Mouse (Mus musculus): Measurements from ENCODE around the gene Eri3.

The Eri3 gene

DNA sequence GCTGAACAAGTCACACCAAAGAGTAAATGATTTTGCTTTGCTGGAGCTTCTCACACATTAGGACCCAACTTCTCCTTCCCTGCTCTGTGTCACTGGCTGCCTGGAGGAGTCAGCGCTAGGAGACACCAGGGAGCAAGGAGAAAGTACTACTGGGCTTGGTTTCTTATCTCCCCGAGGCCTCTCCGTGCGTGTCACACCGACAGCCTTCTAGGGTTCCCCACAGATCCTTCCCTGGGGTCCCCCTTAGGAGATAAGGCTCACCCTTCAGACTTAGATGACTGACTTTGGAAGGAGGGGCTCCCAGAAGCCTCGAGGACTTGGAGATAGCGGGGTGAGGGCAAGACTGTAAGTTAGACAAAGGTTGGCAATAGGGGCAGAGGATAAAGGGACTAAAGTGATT lies 84.5 kb downstream of the Eri3 start:
- POLR2A ChIA-PET: interaction anchor here in 2 of 4 experiments (1.1 to 2.9 kb wide), 2 partner anchors 11 to 14 kb away, joined by 4 to 14 read pairs; no protein-coding TSS in a partner anchor

DNA sequence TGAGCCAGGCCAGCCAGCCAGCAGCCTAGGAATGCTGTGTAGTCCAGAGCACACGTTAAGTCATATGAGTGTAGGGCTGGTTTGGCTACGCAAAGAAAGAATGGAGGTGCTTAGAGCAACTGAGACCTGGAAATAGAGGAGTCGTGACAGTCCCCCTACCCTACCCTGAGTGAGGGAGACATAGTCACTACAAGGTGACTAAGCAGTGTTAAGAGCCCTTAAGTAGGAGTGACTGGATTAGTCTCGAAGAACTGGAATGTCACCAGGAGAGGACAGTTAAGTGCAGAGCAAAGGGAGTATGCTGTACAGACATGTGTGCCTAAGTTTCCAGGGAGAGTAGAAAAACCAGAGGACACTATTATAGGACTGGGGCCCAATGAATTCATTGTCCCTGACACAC lies 86.0 kb downstream of the Eri3 start:
- POLR2A ChIA-PET: interaction anchor here in 1 of 4 experiments (0.7 to 2.9 kb wide), 5 partner anchors 9 to 22 kb away, joined by 3 to 14 read pairs (median 4); no protein-coding TSS in a partner anchor
- CTCF ChIA-PET: no interaction called here

More for the DNA sequence above, 84.5 kb downstream of the Eri3 start:
- CTCF ChIA-PET: interaction anchor here in 1 of 4 experiments (0.9 kb wide), 1 partner anchor 13 kb away, joined by 3 read pairs; no protein-coding TSS in a partner anchor

- POLR2A ChIA-PET: interaction anchor here in 1 of 4 experiments (0.7 to 2.9 kb wide), 6 partner anchors 8 to 23 kb away, joined by 3 to 14 read pairs (median 4); no protein-coding TSS in a partner anchor
Measured at GRCm38 (mm10) chr4:117636891-117637613, 86.9 kb downstream of the Eri3 start.

DNA sequence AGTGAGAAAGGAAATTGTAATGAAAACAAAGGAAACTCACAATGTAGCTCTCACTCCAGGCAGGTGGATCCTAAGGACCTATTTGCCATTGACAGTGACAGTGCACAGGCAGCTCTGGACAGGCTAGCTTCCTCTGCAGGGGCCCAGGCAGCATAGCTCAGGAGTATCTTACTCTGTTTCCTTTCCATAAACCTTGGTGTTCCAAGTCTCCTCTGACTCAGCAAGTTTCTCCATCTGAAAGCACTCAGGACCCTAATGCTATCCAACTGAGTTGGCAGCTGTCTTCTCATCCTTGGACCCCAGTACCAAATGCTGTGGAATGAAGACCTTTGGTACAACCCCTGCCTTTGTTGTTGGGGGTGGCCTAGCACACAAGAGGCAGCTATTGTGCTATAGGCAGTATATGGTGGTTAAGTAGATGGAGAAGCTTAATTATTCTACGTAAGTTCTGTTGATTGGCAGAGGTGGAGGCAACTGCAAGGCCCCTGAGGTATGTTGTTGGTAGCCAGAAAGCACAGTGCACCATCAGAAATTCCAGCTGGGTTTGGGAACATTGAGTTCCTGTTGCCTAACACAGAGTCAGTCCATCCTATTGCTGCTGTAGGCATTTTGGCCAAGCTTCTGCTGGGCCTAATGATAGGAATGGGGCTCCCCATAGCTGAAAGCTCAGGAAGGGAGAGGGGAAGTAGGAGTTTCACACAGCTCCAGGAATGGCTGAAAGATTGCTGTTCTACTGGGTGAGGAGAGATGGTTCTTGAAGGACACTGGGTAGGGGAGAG lies 90.9 kb downstream of the Eri3 start:
- POLR2A ChIA-PET: interaction anchor here in 1 of 4 experiments (1.2 to 2.2 kb wide), 4 partner anchors 11 to 66 kb away, joined by 3 to 8 read pairs (median 3); no protein-coding TSS in a partner anchor
- CTCF ChIA-PET: no interaction called here

More at GRCm38 (mm10) chr4:117636891-117637613, 86.9 kb downstream of the Eri3 start:
- CTCF ChIA-PET: interaction anchor here in 1 of 4 experiments (0.6 to 1.6 kb wide), 2 partner anchors 22 to 485 kb away, joined by 6 to 7 read pairs; no protein-coding TSS in a partner anchor

- ChIA-PET CTCF (no interaction called here), POLR2A (interaction anchor here in 1 of 4 experiments (1.3 to 2.2 kb wide), 4 partner anchors 8 to 67 kb away, joined by 3 to 8 read pairs (median 3); no protein-coding TSS in a partner anchor)
Measured at GRCm38 (mm10) chr4:117641804-117642203, 91.6 kb downstream of the Eri3 start.

DNA sequence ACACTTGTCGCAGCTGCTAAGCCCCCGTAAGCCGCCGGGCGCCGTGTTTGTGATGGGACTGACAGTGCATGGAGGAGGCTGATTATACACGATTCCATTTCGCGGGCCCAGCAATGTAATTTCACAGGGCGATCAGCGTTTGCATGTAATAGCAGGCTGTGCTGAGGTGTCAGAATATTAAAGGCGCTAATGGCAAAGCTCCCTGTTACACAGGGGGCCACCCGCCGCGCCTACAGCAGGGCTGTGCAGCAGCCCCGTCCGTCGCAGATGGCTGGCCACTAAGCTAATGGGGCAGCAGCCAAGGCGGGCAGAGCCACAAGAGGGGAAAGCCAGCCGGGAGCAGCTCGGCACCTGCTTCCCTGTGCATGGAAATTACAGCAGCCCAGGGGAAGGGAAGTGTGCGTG lies 94.9 kb downstream of the Eri3 start:
- ChIA-PET CTCF (interaction anchor here in 2 of 4 experiments (0.8 to 2.9 kb wide), 5 partner anchors 13 to 378 kb away, joined by 3 to 11 read pairs (median 3); no protein-coding TSS in a partner anchor), POLR2A (interaction anchor here in 3 of 4 experiments (0.5 to 2.3 kb wide), 12 partner anchors 9 to 474 kb away, joined by 3 to 14 read pairs (median 3); no protein-coding TSS in a partner anchor)

GRCm38 (mm10) chr4:117645859-117646258 lies 95.7 kb downstream of the Eri3 start:
- CTCF ChIA-PET: interaction anchor here in 2 of 4 experiments (0.9 to 2.9 kb wide), 2 partner anchors 13 kb away, joined by 3 to 11 read pairs; no protein-coding TSS in a partner anchor
- POLR2A ChIA-PET: interaction anchor here in 3 of 4 experiments (0.9 to 2.3 kb wide), 8 partner anchors 8 to 348 kb away, joined by 3 to 14 read pairs (median 5); no protein-coding TSS in a partner anchor

DNA sequence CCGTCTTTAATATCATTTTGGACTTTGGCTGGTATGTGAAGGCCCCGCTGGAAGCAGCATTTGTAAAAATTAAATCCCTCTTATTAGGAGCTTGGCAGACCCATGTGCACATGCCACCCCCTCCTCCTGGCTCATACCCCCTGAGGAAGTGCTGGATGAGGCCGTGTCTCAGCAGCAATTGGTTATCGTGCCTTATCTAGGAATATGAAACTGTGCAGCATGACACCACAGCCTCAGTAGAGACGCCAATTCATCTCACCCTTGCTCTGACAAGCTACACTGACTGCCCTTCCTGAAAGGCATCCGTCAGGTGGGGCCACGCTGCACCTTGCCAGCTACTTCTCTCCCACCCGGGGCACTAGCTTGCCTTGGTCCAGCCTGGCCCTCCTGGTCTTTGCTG lies 96.3 kb downstream of the Eri3 start:
- ChIA-PET CTCF (interaction anchor here in 2 of 4 experiments (1.4 to 2.9 kb wide), 2 partner anchors 12 kb away, joined by 4 to 11 read pairs; no protein-coding TSS in a partner anchor), POLR2A (interaction anchor here in 1 of 4 experiments (1.4 to 2.3 kb wide), 2 partner anchors 11 kb away, joined by 3 to 14 read pairs; no protein-coding TSS in a partner anchor)

GRCm38 (mm10) chr4:117646926-117647755 lies 97.0 kb downstream of the Eri3 start:
- POLR2A ChIA-PET: interaction anchor here in 1 of 4 experiments (1.8 kb wide), 1 partner anchor 10 kb away, joined by 7 read pairs; no protein-coding TSS in a partner anchor

GRCm38 (mm10) chr4:117651626-117652101 lies 101.5 kb downstream of the Eri3 start:
- ChIA-PET CTCF (interaction anchor here in 1 of 4 experiments (0.9 kb wide), 1 partner anchor 11 kb away, joined by 3 read pairs; no protein-coding TSS in a partner anchor), POLR2A (interaction anchor here in 1 of 4 experiments (0.5 to 2.3 kb wide), 4 partner anchors 10 to 75 kb away, joined by 3 to 8 read pairs (median 6); no protein-coding TSS in a partner anchor)

More at GRCm38 (mm10) chr4:117646926-117647755, 97.0 kb downstream of the Eri3 start:
- CTCF ChIA-PET: interaction anchor here (0.7 to 3.4 kb wide), 6 partner anchors 11 to 380 kb away, joined by 3 to 16 read pairs (median 4); no protein-coding TSS in a partner anchor

DNA sequence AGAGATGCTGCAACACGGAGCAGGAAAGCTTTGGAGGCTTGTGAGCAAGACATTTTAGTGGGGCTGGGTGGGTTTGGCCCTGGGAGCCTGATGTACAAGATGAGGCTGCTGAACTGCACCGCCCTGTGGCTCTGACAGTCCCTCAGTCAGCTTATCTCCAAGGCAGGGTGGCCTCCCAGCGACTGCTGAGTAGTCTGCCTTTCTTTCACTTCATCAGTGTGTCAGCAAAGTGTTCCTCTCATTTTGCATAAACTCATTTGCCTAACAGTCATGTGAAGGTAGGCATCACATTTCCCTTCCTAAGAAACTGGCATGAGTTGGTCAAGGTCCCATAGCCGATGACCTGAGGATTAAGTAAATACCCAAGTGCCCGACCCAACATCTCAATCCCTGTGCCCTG lies 102.6 kb downstream of the Eri3 start:
- CTCF ChIA-PET: interaction anchor here in 2 of 4 experiments (0.5 to 0.6 kb wide), 2 partner anchors 15 to 512 kb away, joined by 4 to 8 read pairs; no protein-coding TSS in a partner anchor
- POLR2A ChIA-PET: interaction anchor here in 1 of 4 experiments (1.5 to 2.3 kb wide), 3 partner anchors 11 to 237 kb away, joined by 3 to 8 read pairs (median 5); no protein-coding TSS in a partner anchor

DNA sequence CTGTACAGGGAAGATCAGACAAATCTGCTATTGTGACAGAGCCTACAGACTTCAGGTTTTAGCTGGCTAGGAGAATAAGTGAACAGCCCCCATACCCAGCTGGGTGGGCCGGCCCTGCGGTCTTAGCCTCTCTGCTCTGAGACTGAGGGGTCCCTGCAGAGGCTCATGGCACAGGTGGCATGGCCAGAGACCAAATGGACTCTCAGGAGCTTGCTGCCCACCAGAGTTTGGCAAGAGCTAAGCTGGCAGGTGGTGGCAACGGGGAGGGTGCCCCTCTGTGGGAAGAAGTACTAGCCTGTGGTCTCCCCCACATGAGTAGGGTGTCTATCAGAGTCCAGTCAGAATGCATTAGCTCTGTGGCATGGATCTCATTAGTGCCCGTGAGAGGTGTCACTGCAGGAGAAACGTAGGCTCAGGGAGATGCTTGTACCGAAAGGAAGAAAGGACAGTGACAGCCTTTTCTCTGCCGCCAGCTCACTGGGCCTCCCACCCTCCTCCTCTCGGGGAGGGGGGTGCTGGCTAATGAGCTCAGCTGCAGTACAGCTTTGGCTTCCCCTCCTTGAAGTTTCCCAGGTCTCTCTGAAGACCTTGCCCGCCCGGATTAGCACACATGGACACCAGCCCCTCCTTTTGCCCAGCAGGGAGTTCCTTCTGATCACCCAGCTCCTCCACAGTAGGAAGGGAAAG lies 104.0 kb downstream of the Eri3 start:
- CTCF ChIA-PET: interaction anchor here in 1 of 4 experiments (0.6 kb wide), 2 partner anchors 12 to 51 kb away, joined by 3 read pairs; no protein-coding TSS in a partner anchor
- POLR2A ChIA-PET: interaction anchor here in 3 of 4 experiments (0.6 to 2.0 kb wide), 14 partner anchors 9 to 402 kb away, joined by 3 to 10 read pairs (median 3); partner anchors contain the start of genes Armh1 (in 1 of the 3), Eri3 (in 1 of the 3) and Tmem53 (in 1 of the 3)

- POLR2A ChIA-PET: interaction anchor here in 3 of 4 experiments (0.8 to 2.0 kb wide), 11 partner anchors 9 to 240 kb away, joined by 3 to 10 read pairs (median 4); partner anchors contain the start of gene Eri3 (in 1 of the 3)
Measured at GRCm38 (mm10) chr4:117654703-117655499, 104.7 kb downstream of the Eri3 start.

DNA sequence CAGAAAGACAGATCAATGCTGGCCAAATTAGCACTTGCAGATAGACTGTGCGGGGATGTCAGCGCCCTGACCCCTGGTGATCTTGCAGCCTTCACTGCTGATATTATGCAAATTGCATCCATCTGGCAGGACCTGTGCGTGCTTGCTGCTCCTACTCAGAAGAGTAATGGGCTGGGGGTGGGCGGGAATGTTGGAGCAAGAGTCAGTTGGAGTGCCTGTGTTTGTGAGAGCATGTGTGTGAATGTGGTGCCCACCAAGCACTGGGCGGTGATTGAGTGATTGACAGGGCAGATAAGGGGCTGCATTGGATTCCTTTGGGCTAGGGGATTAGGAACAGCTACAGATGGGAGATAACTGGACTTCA lies 105.3 kb downstream of the Eri3 start:
- POLR2A ChIA-PET: interaction anchor here in 1 of 4 experiments (1.6 kb wide), 1 partner anchor 8 kb away, joined by 4 read pairs; no protein-coding TSS in a partner anchor
- CTCF ChIA-PET: no interaction called here

More at GRCm38 (mm10) chr4:117654703-117655499, 104.7 kb downstream of the Eri3 start:
- CTCF ChIA-PET: interaction anchor here in 1 of 4 experiments (0.6 kb wide), 2 partner anchors 11 to 50 kb away, joined by 3 read pairs; no protein-coding TSS in a partner anchor

DNA sequence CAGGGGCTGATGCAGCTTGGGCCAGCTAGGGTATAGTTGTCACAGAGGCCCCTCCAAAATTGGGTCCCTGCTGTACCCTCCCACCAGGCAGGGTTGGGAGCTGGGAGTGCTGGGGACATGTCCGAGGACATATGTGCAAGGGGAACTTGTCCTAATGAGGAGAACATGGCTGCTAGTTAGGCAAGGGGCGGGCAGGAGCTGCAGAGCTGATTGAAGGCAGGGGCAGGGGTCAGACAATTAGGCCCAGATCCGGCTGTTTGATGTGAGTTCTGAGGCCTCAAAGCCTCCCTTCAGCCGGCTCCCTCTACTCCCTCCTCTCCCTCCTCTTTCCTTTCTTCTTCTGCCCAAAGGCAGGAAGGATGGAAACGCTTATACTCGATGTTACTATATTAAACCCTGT lies 106.8 kb downstream of the Eri3 start:
- ChIA-PET CTCF (interaction anchor here in 1 of 4 experiments (0.6 kb wide), 1 partner anchor 27 kb away, joined by 4 read pairs; no protein-coding TSS in a partner anchor), POLR2A (interaction anchor here in 2 of 4 experiments (0.8 to 1.2 kb wide), 5 partner anchors 11 to 82 kb away, joined by 3 to 4 read pairs (median 3); no protein-coding TSS in a partner anchor)
